Mouse (Mus musculus): ENCODE data around the gene Dst. TPM values are rescaled to one million over a fixed set of nuclear protein-coding genes. Genes with fewer than 3 reads are reported as not detected.
A peak's percentile ranks its signal among the peaks of the same experiment; 100 is the strongest.

Dst gene
- total and polyA plus RNA-seq, 3 experiments: 0.08 to 0.60 TPM; not detected in 1

DNA sequence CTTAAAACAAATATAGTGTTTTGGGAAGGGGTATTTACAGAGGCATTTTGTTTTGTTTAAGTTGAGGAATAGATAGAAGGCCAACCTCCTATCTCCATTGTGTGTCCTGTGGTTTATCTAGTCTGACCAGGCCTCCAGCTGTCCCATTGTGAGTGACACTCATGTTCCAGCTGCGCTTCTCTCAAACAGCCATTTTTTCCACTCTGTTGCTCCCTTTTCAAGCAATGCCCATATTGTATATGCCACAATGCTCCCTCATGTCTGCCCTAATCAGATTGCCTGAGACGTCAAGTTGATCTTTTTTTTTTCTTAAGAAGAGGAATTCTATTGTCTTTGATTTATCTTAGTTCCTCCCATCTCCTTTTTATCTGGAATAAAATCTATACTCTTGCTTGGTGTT is 308.4 kb downstream of the Dst start:
- DNase-seq (ENCODE audit: low read depth, low spot score): no peak
- Histone ChIP-seq H3K79me2 (ENCODE audit: control insufficient read depth, insufficient read depth, low read length, poor library complexity) (no peaks in the 10 kb centered on the region), H3K4me3 (ENCODE audit: control insufficient read depth in 1 of 2, insufficient read depth in 1 of 2, low read depth in 2 of 2, low read length in 2 of 2) (no peak overlapping the region), H3K9ac (ENCODE audit: control insufficient read depth, low read depth, low read length, poor library complexity, severe bottlenecking) (no peak overlapping the region), H3K27me3 (ENCODE audit: control insufficient read depth in 1 of 2, insufficient read depth in 2 of 2, low read length in 2 of 2) (no peaks in the 10 kb centered on the region), H3K27ac (ENCODE audit: control insufficient read depth, low read depth, low read length) (no peak overlapping the region), H3K9me3 (replicated peaks; ENCODE audit: insufficient read depth, low read length) (no peaks in the 10 kb centered on the region), H3K4me1 (ENCODE audit: control insufficient read depth in 1 of 2, insufficient read depth in 2 of 2, low read length in 2 of 2) (no peaks in the 10 kb centered on the region), H3K36me3 (ENCODE audit: control insufficient read depth in 1 of 2, insufficient read depth in 2 of 2, low read length in 2 of 2) (no peaks in the 10 kb centered on the region)
- no peak for TF ChIP-seq MXI1 (IDR thresholded peaks at IDR 0.05; ENCODE audit: low read depth, low read length)

DNA sequence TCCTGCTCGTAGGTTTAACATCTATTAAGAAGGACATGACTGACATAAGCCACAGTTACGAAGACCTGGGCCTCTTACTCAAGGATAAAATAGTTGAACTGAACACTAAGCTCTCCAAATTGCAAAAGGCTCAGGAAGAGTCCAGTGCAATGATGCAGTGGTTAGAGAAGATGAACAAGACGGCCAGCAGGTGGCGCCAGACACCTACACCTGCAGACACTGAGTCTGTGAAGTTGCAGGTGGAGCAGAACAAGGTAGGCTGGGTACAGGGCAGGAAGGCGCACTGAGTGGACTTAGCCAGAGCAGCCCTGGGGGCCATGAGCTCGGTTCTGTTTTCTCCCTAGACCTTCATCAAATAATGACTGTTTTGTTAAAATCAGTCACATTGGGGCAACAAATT is 310.3 kb downstream of the Dst start:
- DNase-seq (ENCODE audit: low read depth, low spot score): peak; percentile 66
- H3K27ac ChIP-seq (ENCODE audit: control insufficient read depth, low read depth, low read length): no peak overlapping the region
- H3K36me3 ChIP-seq (ENCODE audit: control insufficient read depth in 1 of 2, insufficient read depth in 2 of 2, low read length in 2 of 2): no peaks in the 10 kb centered on the region
- H3K79me2 ChIP-seq (ENCODE audit: control insufficient read depth, insufficient read depth, low read length, poor library complexity): no peaks in the 10 kb centered on the region
- no peaks in the 10 kb centered on the region for H3K27me3 ChIP-seq (ENCODE audit: control insufficient read depth in 1 of 2, insufficient read depth in 2 of 2, low read length in 2 of 2)
- H3K9me3 ChIP-seq (replicated peaks; ENCODE audit: insufficient read depth, low read length): no peaks in the 10 kb centered on the region
- no peak overlapping the region for H3K9ac ChIP-seq (ENCODE audit: control insufficient read depth, low read depth, low read length, poor library complexity, severe bottlenecking)
- H3K4me1 ChIP-seq (ENCODE audit: control insufficient read depth in 1 of 2, insufficient read depth in 2 of 2, low read length in 2 of 2): no peaks in the 10 kb centered on the region
- H3K4me3 ChIP-seq (ENCODE audit: control insufficient read depth in 1 of 2, insufficient read depth in 1 of 2, low read depth in 2 of 2, low read length in 2 of 2): no peak overlapping the region
- TF ChIP-seq HCFC1 (IDR thresholded peaks at IDR 0.05; ENCODE audit: low read depth, low read length): no peak
- TF ChIP-seq RAD21 (IDR thresholded peaks at IDR 0.05; ENCODE audit: low read depth, low read length): peak; percentile 88
- peak; percentile 86 for TF ChIP-seq SMC3 (IDR thresholded peaks at IDR 0.05; ENCODE audit: low read depth, low read length)
- TF ChIP-seq ZC3H11A (IDR thresholded peaks at IDR 0.05; ENCODE audit: low read depth, low read length): peak; percentile 76
- TF ChIP-seq KAT2A (conservative IDR thresholded peaks at IDR 0.05; ENCODE audit: low read depth, low read length): no peak
- TF ChIP-seq CTCF (IDR thresholded peaks at IDR 0.05 in 2 of 3, conservative IDR thresholded peaks at IDR 0.05 in 1 of 3; ENCODE audit: control insufficient read depth in 1 of 3, insufficient read depth in 1 of 3, low read depth in 2 of 3, low read length in 3 of 3, poor library complexity in 1 of 3, severe bottlenecking in 1 of 3): peak; percentile 81 to 94 (median 84)
- no peak for TF ChIP-seq POLR2A (IDR thresholded peaks at IDR 0.05; ENCODE audit: control insufficient read depth in 1 of 2, insufficient read depth in 1 of 2, low read depth in 1 of 2, low read length in 2 of 2, poor library complexity in 1 of 2)
- no peak for TF ChIP-seq MEF2A (IDR thresholded peaks at IDR 0.05; ENCODE audit: extremely low read depth, insufficient replicate concordance, low read depth, low read length, poor library complexity, severe bottlenecking)
- TF ChIP-seq BHLHE40 (IDR thresholded peaks at IDR 0.05; ENCODE audit: borderline replicate concordance, low read depth, low read length): no peak
- TF ChIP-seq MYC (IDR thresholded peaks at IDR 0.05; ENCODE audit: low read depth, low read length): no peak

DNA sequence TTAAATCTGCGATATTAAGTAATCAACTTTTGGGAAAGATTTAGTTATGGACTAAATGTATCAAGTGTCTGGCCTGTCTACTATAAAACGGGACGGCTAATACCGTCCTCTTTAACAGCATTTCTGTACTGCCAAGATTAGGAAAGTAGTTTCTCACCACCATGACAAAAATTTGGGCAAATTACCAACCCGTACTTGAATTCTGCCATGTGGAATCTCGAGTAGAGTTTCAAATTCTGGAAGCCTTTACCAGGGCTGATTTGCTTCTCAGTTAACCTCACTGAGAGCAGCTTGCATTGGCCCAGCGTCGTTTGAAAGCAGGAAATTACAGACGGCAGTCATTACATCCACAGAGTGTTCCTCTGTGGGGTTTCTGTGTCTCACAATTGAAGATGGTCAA is 310.8 kb downstream of the Dst start:
- Histone ChIP-seq H3K27ac (ENCODE audit: control insufficient read depth, low read depth, low read length) (no peak overlapping the region), H3K9ac (ENCODE audit: control insufficient read depth, low read depth, low read length, poor library complexity, severe bottlenecking) (no peak overlapping the region), H3K27me3 (ENCODE audit: control insufficient read depth in 1 of 2, insufficient read depth in 2 of 2, low read length in 2 of 2) (no peaks in the 10 kb centered on the region), H3K4me3 (ENCODE audit: control insufficient read depth in 1 of 2, insufficient read depth in 1 of 2, low read depth in 2 of 2, low read length in 2 of 2) (no peak overlapping the region), H3K4me1 (ENCODE audit: control insufficient read depth in 1 of 2, insufficient read depth in 2 of 2, low read length in 2 of 2) (no peaks in the 10 kb centered on the region), H3K36me3 (ENCODE audit: control insufficient read depth in 1 of 2, insufficient read depth in 2 of 2, low read length in 2 of 2) (no peaks in the 10 kb centered on the region), H3K9me3 (replicated peaks; ENCODE audit: insufficient read depth, low read length) (no peaks in the 10 kb centered on the region), H3K79me2 (ENCODE audit: control insufficient read depth, insufficient read depth, low read length, poor library complexity) (no peaks in the 10 kb centered on the region)
- TF ChIP-seq UBTF (IDR thresholded peaks at IDR 0.05; ENCODE audit: borderline replicate concordance, insufficient read depth, low read depth, low read length) (no peak), ZC3H11A (IDR thresholded peaks at IDR 0.05; ENCODE audit: low read depth, low read length) (no peak)
- no peak for DNase-seq (ENCODE audit: low read depth, low spot score)

All from MEL (cell line).